Mouse (Mus musculus) adrenal gland, postnatal 10 days (tissue): Measurements from ENCODE around the gene Lag3. TPM values are rescaled to one million over a fixed set of nuclear protein-coding genes. Genes with fewer than 3 reads are reported as not detected.
A peak's percentile ranks its signal among the peaks of the same experiment; 100 is the strongest.

Experiments used
- DNase-seq: peaks from one replicate; pipeline ENCODE4 v3.0.0; 2021; ENCODE audit warnings: mixed read lengths
- long read RNA-seq, 2 experiments: library from polyadenylated mRNA; stranded (forward); transcript quantifications; one replicate each; pipeline ENCODE4 v2.0.0; 2021
- total RNA-seq, 2 experiments: library from RNA; stranded (reverse); gene quantifications; 2 replicates each; pipeline ENCODE4 v1.2.3; 2021

Lag3 gene
- total RNA-seq = 1 to 10 TPM; 1.4 to 1.8 TPM
- long read RNA-seq, experiment 1, partial matches to known transcripts = 1 of 4 reads
- long read RNA-seq, experiment 1, other reads (novel, unspliced or antisense) = 1 of 4 reads
- long read RNA-seq, experiment 2 = 0 reads

DNA sequence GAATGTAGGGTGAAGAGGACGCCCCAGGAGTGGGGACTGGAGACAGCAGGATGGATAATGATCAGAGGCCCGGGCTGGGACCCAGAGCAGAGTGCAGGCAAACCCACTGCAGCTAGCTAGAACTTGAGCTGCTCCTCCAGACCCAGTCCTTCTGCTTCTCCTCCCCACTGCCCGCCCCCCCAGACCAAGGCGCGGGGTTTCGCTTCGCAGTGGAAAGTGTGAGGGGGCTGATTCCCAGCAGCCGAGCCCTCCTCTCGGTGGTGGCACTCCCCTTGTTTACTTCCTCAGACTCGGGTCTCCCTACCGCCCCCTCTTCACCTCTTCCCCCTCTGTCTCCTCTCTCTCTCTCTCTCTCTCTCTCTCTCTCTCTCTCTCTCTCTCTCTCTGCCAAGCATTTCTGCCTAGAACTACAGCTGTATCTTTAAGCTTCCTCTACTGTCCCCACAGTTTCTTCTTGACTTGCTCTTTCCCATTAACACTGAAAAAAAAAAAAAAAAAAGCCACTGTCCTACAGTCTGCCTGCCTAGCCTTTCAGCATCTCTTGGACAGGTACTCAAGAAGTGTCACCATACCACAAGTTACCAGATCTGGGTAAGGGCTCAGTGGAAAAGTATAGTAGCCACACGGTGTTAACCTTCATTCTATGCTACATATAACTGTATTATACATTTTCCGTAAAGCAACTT, at the start of gene Lag3:
Lag3 (minus strand) TSS at position 173 of the 686 bp plus-strand sequence.
- no peak for DNase-seq

DNA sequence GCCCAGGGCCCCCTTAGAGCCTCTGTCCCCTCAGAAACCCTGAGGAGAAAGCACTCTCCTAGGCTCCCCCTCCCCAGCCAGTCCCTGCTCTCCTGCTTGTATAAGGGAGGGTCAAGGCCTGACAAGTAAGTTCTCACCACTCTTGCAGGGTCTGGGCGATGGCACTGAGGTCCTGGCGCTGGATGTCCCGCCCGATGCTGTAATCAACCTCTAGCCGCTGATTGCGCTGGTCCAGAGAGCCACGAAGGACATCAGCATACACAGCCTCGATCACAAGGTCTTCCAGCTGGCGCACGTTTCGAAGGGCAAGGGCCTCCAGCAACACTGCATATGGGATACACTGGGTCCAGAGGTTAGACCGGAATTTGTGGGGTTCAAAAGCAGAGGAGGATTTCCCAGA, 49.5 kb upstream of the Lag3 start:
- DNase-seq = peak; percentile 60

DNA sequence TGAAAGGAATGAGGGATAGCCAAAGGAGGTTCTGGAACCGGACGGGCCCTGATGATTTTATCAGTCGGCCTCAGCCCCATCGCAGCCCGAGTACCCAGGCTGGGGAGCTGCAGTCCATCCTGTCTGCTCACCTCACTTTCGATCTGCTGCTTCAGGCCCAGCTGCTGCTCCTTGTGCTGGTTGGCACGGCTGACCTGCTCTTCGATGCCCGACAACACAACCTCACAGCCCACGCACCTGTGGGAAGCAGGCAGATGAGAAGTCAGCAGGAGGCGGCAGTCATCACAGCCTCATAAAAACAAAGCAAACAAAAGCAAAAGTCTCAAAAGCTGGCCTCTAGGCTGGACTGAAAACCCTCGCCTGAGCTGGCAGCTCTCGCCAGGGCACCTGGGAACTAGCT, 48.5 kb upstream of the Lag3 start:
- DNase-seq = no peak

DNA sequence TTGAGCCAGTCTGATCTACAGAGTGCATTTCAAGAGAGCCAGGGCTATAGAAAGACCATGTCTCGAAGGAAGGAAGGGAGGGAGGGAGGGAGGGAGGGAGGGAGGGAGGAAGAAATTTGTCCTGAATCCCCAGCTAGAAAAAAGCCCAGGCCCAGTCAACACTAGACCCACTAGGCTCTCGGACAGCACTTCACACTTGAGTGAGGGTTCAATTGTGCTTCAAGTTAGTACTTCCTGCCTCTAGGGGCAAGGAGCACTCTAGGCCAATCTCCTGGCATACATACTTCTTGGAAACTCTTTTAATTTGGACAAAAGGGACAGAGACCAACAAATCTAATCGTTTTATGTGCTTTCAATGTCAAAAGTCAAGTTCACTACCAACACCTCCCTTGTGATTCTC, 46.6 kb upstream of the Lag3 start:
- DNase-seq = no peak

DNA sequence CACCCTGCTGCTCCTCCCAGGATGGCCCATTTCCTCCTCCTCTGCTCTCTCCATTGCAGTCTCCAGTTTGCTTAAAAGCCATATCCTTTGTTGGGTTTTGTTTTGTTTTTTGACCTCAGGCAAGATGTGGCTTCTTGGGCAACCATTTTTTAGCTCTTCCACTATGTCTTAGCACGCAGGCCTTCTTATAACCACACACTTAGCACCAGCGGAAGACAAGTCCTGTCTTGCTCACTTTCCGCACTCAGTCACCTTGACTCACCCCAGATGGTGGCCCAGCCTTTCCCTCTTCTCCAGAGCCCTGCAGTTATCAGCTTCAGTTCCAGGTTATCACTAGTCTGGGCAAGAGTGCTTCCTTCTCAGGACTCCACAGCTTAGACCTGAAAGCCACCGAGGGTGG, 43.7 kb upstream of the Lag3 start:
- DNase-seq = no peak

DNA sequence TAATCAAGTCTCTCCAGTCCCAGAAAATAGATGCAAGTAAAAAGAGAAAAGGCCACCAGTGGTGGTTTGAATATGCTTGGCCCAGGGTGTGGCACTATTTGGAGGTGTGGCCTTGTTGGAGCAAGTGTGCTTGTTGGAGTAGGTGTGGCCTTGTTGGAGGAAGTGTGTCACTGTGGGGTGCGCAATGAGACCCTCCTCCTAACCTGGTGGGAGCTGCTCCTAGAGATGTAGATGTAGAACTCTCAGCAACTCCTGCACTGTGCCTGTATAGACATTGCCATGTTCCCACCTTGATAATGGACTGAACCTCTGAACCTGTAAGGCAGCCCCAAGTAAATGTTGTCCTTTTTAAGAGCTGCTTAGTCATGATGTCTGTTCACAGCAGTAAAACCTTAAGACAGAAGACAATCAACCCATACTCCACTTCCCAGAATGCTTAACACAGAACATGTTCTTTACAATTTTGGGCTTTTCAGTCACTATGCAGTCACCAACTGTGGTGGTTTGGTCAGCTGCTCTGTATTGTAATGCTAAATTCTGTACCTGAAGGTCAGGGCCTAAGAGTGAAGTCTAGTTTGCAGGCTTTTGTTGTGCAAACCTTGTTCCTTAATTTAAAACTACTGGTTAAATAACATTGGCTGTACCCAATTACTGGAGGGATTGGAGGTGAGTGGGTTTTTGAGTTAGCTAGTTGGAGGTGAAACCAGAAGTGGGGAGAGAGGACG, 42.6 kb upstream of the Lag3 start:
- DNase-seq = no peak

DNA sequence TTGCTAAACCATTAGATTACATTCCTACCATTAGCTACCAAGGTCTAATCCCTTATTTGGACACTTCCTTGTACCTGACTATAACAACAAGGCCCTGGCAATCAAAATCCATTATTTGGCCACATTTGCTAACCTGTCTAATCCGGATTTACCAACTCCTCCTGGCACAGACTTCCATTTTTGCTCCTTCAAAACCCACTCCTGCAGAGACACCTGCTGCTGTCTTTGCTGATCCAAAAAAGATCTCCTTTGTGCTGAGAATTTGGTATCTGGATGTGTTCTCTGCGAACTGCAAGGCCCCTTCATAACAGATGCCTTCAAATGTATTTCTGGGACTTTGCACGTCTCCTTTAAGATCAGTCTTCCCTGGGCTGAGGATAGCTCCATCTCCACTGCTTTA, 32.0 kb upstream of the Lag3 start:
- no peak for DNase-seq

DNA sequence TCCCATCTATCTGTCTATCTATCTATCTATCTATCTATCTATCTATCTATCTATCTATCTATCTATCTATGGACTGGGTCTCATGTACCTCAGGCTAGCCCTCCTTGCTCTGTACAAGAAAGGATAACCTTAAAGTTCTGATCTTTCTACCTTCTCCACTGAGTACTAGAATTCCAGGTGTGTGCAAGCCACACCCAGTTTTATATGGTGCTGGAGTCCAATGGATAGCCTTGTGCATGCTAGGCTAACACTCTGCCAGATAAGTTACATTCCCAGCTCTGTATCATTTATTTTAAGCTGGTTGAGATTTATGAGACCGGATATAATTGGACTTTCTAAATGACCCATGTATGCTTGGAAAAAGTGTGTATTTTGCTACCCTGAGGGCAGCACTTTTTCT, 30.2 kb upstream of the Lag3 start:
- no peak for DNase-seq

DNA sequence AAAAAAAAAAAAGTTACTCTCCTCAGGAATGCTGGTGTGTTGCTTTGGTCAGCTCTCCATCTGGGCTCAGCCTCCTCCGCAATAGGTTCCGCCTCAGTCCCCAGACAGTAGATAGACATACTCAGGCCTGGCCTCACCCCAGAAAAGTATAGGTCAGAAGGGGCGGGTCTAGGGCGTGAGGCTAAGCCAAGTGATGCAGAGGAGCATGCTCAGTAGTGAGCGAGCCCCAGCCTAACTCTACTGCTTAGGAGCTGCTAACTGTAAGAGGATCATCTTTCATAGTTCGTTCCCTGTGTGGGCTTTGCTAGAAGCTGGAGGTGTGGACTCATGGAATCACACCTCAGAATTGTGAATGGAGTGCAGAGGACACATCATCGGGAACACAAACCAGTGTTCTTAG, 27.0 kb upstream of the Lag3 start:
- DNase-seq = no peak

DNA sequence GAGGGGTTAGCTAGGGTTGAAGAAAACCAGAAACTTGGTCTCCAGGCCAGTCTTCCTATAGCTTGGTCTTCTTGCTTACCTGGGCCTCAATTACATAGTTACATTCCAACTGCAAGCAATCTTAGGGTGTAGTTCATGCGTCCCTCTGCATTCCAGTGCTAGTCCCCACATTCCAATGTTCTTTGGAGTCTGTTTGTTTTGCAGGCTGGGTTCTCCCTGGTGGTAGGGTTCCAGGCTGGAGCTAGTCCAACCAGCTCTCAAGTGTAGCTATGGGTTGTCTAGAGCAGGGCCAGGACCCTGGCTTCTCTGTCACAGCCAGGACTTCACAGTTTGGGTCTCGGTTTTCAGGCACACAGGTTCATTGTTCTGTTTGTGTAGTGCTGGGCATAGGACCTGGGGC, 26.0 kb upstream of the Lag3 start:
- no peak for DNase-seq

DNA sequence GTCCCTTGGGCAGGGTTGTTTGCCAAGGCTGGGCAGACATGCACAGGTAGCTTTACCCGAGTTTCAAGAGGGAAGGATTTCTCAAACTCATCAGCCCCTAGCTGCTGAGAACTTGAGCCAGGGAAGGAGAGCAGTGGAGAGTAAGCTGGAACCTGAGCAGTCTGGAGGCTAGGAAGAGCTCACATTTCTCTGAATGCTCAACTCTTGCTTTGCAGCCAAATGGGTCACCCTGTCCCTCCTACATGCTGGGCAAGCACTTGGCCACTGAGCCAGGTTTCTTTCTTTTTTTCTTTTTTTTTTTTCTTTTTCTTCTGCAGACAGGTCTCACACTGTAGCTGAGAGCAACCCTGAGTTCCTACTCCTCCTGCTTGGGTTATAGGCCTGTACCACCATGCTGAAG, 25.2 kb upstream of the Lag3 start:
- no peak for DNase-seq

DNA sequence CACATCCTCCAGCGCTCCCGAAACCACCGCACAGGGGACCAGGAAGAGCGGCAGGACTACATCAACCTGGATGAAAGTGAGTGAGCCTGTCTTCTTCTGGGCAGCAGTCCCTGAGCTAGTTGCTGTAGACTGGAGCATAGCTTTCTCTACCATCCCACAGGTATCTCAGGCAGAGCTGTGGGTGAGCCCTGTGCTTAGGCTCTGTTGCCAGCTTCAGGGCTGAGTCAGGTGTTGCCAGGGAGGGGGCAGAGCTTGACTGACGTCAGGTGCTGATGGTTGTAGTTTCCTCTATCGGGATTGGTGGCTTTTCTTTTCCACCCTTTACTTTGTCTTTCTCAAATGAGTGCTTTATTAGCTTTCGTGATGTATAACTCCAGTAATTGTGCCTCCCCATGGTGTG, 23.2 kb upstream of the Lag3 start:
- no peak for DNase-seq

DNA sequence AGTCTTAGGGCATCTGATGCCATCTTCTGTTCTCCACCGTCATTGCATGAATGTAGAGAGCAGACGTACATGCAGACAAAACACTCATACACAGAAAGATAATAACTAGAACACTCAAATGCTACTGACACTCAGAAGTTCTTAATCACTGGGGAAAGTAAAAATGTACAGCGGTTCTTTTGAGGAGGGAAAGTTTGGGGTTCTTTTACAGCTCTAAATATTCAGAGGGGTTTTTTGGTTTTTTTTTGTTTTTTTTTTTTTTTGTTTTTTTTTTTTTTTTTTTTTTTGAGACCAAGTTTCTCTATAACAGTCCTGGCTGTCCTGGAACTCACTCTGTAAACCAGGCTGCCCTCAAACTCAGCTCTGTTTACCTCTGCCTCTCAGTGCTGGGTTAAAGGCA, 21.6 kb upstream of the Lag3 start:
- no peak for DNase-seq

DNA sequence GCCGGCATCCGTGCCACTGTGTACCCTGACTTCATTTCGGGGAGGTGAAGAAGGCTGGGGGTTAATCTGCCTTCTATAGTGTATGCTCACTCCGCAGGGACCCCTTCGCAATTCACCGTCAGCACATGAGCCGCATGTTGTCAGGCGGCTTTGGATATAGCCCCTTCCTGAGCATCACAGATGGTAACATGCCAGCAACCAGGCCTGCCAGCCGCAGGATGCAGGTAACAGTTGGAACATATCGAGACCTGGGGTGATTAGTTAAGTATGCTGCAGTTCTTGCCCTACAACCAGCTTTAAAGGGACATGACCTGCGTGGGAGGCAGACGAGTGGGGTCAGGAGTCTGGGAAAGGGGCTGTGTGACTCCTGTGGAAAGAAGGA, 20.8 kb upstream of the Lag3 start:
- no peak for DNase-seq

DNA sequence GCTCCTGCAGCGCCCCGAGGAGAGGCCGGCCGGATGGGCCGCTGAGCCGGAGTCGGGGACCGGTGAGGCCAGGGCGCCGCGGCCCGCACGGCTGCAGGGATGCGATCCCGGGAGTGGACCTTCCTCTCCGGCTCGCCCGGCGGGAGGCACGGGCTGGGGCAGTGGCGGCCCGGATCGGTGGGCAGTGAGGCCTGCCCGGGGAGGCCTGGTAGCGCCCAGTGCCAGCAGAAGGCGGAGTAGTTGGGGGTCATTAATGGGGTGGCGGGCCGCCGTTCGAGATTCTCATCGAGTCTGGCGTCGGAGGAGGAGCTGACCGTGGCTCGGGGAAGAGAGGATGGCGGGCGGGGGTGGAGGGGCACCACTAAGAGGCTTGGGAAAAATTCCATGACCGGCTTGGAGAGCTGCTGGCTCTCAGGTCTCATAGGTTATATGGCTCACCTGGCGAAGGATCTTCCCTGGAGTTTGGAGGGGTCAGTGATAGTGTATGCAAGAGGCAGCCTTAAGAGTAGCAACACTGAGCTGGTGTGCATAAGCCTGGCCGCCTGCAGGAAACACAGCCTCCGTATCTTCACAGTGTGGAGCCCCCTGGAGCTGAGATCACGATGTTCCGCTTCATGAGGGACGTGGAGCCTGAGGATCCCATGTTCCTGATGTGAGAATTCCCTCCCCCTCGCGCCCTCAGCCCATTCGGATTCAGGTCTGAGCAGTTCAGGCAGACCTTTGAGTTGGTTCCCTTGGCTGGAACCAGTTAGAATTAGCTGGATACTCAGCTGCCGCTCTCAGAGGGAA, 20.2 kb upstream of the Lag3 start:
- DNase-seq = peak; percentile 56

DNA sequence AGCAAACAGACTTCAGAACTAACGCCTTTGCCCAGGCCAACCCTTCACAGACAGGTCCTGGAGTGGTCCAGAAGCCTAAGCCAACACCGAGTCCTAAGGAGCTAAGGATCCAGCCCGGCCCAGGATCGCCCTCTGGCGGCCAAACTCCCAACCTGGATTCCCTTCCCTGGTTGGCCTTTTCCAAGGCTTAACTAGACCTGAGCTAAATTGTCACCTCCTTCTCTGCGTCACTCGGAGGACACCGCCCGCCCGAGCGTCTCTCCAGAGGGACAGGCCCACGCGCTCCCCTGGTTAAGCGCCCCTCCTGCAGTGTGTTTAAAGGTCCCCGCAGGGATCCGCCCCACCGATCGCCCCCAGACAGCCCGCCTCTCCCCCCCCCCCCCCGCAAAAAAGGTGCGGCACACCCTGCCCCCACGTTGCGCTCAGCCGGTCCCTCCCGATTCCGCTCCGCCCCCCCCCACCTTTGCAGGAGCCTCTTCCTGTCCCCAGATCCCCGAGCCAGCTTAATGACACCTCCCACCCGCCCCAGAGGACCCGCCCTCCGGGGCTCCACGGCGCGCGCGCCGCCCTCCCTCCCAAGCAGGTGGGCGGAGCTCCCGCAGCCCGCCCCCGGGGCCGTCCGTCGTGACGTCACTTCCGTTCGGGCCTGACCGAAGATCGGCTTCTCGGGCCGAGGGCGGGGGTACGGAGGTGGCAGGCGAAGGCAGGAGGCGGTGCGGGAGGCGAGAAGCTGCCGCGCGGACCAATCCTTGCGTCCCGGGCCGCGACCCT, 19.4 kb upstream of the Lag3 start, which contains the start of gene Mlf2:
Mlf2 (plus strand) TSS at position 633 of the 771 bp plus-strand sequence.
- peak; percentile 100 for DNase-seq

DNA sequence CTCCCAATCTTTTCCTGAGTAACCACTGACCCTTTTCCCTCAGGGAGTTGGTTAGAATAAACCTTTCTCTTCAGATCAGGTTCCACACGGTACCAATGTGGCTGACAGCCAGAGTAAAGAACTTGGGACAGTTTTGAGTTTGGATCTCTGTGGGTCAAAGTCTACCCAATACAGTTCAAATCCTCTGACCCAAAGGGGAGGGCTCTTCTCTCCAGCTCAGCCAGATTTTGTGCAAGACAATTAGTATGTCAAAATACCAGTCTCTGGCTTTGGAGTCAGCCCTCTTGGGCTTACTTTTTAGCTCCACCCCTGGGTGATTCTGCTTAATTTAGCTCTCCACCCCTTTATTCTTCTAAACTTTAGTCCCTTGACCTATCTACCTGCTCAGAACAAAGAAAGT, 18.7 kb upstream of the Lag3 start:
- peak; percentile 60 for DNase-seq

DNA sequence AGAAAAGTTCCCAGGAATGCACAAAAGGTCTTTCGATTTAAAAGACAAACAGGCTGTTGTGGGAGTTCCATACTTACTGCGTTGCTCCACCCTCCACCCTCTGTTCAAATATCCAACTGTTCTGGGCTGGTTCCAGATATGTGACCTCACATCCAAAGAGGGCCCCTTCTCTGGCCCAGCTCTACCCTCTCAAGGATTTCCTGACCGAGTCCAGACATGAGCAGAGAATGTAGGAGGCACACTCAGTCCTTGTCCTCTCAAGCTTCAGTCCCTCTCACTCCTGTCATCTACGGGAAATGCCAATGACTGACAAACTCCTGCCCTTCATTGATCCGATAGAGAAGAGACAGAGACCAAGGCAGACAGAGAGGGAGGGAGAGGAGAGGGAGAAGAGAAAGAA, 14.4 kb upstream of the Lag3 start:
- peak; percentile 77 for DNase-seq

DNA sequence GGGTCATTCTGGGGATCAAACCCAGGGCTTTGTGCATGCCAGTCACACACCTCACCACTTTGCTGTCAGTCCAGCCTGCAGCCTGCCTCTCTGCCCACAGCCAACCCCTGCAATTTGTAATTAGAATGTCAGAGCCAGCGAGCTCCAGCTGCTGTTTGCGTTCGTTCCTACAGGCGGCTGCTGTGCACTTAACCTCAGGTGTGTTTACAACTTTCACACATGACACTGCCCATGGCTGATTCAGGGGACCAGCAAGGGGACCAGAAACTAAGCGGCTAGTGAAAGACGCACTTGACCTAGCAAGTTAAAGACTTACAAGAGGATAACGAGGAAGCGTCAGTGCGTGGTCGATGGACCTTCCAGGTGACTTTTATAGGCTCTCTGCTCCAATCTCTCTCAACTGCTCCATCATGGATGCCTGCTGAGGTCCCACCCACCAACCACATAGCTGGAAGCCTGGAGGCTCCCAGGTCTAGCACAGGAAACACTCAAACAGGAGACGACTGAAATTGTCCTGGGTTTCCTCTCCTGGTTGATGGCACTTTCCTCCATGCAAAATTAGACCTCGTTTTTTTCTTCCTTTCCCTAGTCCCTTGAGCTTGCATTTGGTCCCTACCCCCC, 13.8 kb upstream of the Lag3 start:
- DNase-seq = peak; percentile 20

DNA sequence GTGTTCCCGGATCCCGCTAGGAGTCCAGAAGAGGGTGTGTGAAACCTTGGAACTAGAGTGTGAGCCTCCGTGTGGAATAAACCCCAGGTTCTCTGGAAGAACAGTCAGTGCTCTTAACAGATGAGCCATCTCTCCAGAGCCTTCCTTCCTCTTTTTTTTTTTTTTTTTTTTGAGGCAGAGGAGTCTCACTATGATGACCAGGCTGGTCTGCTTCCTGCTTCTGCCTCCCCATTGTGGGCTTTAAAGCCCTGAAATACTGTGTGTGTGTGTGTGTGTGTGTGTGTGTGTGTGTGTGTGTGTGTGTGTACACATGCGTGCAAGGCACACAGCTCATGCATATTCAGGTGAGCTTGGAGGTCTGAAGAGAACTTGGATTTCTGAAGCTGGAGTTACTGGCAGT, 10.0 kb upstream of the Lag3 start:
- DNase-seq = no peak

DNA sequence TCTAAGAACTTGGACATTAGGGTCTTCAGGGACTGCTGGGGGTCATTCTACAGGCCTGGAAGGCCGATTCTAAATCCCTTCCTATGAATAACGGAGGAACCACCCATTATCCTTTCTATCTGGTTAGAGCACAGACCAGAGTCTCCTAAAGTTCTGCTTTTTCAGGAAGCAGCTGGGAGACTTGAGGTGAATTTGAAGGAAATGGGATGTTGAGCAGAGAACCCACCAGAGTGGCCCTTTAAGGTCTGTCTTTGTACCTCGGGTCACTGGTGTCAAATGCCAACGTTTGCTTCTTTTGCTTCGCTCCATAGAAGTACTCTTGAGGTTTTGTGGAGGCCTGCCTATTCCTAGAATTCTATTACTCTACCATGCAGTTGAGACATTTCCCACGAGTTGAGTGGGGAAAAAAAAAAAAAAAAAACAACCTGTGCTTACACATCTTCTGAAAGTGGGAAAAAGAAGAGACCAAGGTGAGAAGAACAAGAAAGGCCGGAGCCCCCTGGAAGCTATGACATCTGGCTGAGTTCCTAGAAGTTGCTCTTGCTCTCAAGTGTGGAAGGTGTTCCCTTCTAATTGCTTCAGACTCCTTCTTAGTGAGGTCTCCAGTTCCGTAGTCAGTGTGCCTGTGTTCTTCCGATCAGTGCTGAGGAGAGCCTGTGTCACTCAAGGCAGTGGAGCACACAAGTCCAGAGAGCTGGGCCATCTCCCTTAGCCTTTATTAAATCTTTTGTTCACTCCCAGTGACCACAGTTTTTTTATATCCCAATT, 9.0 kb upstream of the Lag3 start:
- no peak for DNase-seq
